Mouse (Mus musculus): ENCODE measurements around the gene Eras.
"Not testable (repeated sequence)": the region's sequence is repeated elsewhere in the genome, so short reads cannot be mapped to it uniquely, and the experiment has no call there.

The Eras gene

GRCm38 (mm10) chrX:7928270-7928790 lies at the start of gene Eras:
Gene Eras, minus strand, starts transcription at chrX:7928607.
- no peak for DNase-seq

GRCm38 (mm10) chrX:7977892-7978291 lies 49.5 kb upstream of the Eras start, which contains the start of gene Gata1:
Gene Gata1, minus strand, starts transcription at chrX:7978071.
- DNase-seq = no peak

- no peak for DNase-seq
These were observed 42.9 kb upstream of the Eras start for GRCm38 (mm10) chrX:7971292-7971691.

GRCm38 (mm10) chrX:7968899-7969298 lies 40.5 kb upstream of the Eras start:
- no peak for DNase-seq

GRCm38 (mm10) chrX:7968226-7968625 lies 39.8 kb upstream of the Eras start:
- DNase-seq = no peak

GRCm38 (mm10) chrX:7967596-7968201 lies 39.3 kb upstream of the Eras start:
- no peak for DNase-seq

- no peak for DNase-seq
These were observed 37.8 kb upstream of the Eras start for GRCm38 (mm10) chrX:7966161-7966560.

- no peak for DNase-seq
These were observed 35.6 kb upstream of the Eras start for GRCm38 (mm10) chrX:7963829-7964626.

GRCm38 (mm10) chrX:7958868-7959267 lies 30.5 kb upstream of the Eras start:
- DNase-seq = no peak

GRCm38 (mm10) chrX:7950091-7950490 lies 21.7 kb upstream of the Eras start:
- DNase-seq = no peak

GRCm38 (mm10) chrX:7947900-7948492 lies 19.6 kb upstream of the Eras start:
- DNase-seq = peak; percentile 95

- DNase-seq = peak; percentile 45
These were observed 18.9 kb upstream of the Eras start, which contains the start of gene Hdac6 for GRCm38 (mm10) chrX:7947108-7947899. Gene Hdac6, minus strand, starts transcription at chrX:7947889.

GRCm38 (mm10) chrX:7945618-7946017 lies 17.2 kb upstream of the Eras start:
- no peak for DNase-seq

- no peak for DNase-seq
These were observed 9.3 kb upstream of the Eras start for GRCm38 (mm10) chrX:7937667-7938066.

- no peak for DNase-seq
These were observed 8.5 kb upstream of the Eras start for GRCm38 (mm10) chrX:7936874-7937273.

GRCm38 (mm10) chrX:7927116-7927515 lies 1.3 kb downstream of the Eras start:
- DNase-seq = no peak

- no peak for DNase-seq
These were observed 2.1 kb downstream of the Eras start for GRCm38 (mm10) chrX:7926266-7926665.

GRCm38 (mm10) chrX:7922032-7922431 lies 6.4 kb downstream of the Eras start:
- DNase-seq = no peak

- peak; percentile 69 for DNase-seq
These were observed 8.6 kb downstream of the Eras start, which contains the start of gene Pcsk1n for GRCm38 (mm10) chrX:7919601-7920383. Gene Pcsk1n, plus strand, starts transcription at chrX:7919822.

- not testable (repeated sequence) for DNase-seq
These were observed 10.4 kb downstream of the Eras start for GRCm38 (mm10) chrX:7917960-7918359.

GRCm38 (mm10) chrX:7915669-7916068 lies 12.7 kb downstream of the Eras start:
- DNase-seq = peak; percentile 58

GRCm38 (mm10) chrX:7910473-7910872 lies 17.9 kb downstream of the Eras start:
- no peak for DNase-seq
